ENCODE assay signal across 19 mouse cellular contexts in the genomic region with DNA sequence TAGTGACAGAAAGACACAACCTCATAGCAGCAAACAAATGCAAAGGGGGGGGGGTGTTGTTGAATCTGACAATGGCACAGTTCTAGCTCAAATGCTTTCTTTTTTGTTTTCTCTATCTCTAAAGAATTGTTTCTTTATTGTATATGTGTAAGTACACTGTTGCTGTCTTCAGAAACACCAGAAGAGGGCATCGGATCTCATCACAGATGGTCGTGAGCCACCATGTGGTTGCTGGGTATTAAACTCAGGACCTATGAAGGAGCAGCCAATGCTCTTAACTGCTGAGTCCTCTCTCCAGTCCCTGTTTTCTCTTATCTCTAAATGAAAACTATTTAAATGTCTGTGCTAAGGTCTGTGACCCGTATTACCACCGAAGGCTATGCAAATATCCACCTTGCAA.
DNase-seq lines count a peak whose midpoint lies in the region; ATAC-seq and TF ChIP-seq lines count a peak whose summit lies in the region.
"Had no signal": no experiment of that assay in that cellular context is flagged by ENCODE, and none has a peak within 500 bp of the region (broad histone marks: within the 10 kb centered on the region; RNA-seq: fewer than 3 reads in every experiment).

No protein-coding gene starts in this region.

- CTCF ChIA-PET in Patski (lab: Charles Lee), result no interaction called here

- peak; percentile 26; the same call in 1 of the 2 replicates for TF ChIP-seq CTCF in heart, adult 2 months (IDR thresholded peaks at IDR 0.05)
- TF ChIP-seq CTCF in liver, postnatal 0 days (IDR thresholded peaks at IDR 0.05; ENCODE audit: low read depth), result peak; percentile 27; the same call in 1 of the 2 replicates
- TF ChIP-seq CTCF in Patski (IDR thresholded peaks at IDR 0.05), result peak; percentile 45

- H3K4me2 ChIP-seq in liver, postnatal 0 days (ENCODE audit: low read depth, low read length), result no peak overlapping the region
- no peak overlapping the region for H3K4me2 ChIP-seq in liver, embryonic 11.5 days
- H3K4me2 ChIP-seq: embryonic facial prominence, embryonic 13.5 days; heart, embryonic 11.5 days; limb, embryonic 13.5 days; liver, embryonic 15.5 days; midbrain, embryonic 11.5 days; neural tube, embryonic 15.5 days had no signal

- POLR2A ChIA-PET in Patski (lab: Charles Lee), result no interaction called here

- no peak for TF ChIP-seq POLR2A in heart, adult 2 months (IDR thresholded peaks at IDR 0.05; ENCODE audit: insufficient read depth, low read depth, low read length)

- no peak overlapping the region for H3K27ac ChIP-seq in heart, adult 2 months
- no peak overlapping the region for H3K27ac ChIP-seq in liver, postnatal 0 days (ENCODE audit: low read depth)
- no peak overlapping the region for H3K27ac ChIP-seq in liver, embryonic 11.5 days (ENCODE audit: low read depth, low read length)
- H3K27ac ChIP-seq: embryonic facial prominence, embryonic 13.5 days; limb, embryonic 13.5 days; liver, embryonic 15.5 days; neural tube, embryonic 15.5 days had no signal

- peaks cover 1% of the 10 kb centered on the region; the same call in 1 of the 2 replicates for H3K27me3 ChIP-seq in heart, adult 2 months (ENCODE audit: control insufficient read depth, insufficient read depth, low read length)
- H3K27me3 ChIP-seq in liver, postnatal 0 days (ENCODE audit: insufficient read depth, low read length), result no peaks in the 10 kb centered on the region
- no peaks in the 10 kb centered on the region for H3K27me3 ChIP-seq in liver, embryonic 11.5 days (replicated peaks; ENCODE audit: control insufficient read depth, insufficient read depth, low read length)
- H3K27me3 ChIP-seq in Patski, result no peaks in the 10 kb centered on the region
- H3K27me3 ChIP-seq: embryonic facial prominence, embryonic 13.5 days; limb, embryonic 13.5 days; liver, embryonic 15.5 days; neural tube, embryonic 15.5 days had no signal

- no peaks in the 10 kb centered on the region for H3K4me1 ChIP-seq in heart, adult 2 months (ENCODE audit: control insufficient read depth, insufficient read depth, low read length)
- H3K4me1 ChIP-seq in liver, postnatal 0 days (ENCODE audit: insufficient read depth), result no peaks in the 10 kb centered on the region
- no peaks in the 10 kb centered on the region for H3K4me1 ChIP-seq in liver, embryonic 11.5 days (replicated peaks; ENCODE audit: control insufficient read depth, insufficient read depth, low read length)
- H3K4me1 ChIP-seq: neural tube, embryonic 15.5 days had no signal

- H3K4me3 ChIP-seq in heart, adult 2 months, result no peak overlapping the region
- no peak overlapping the region for H3K4me3 ChIP-seq in liver, postnatal 0 days (ENCODE audit: low read depth, low read length)
- H3K4me3 ChIP-seq in liver, embryonic 11.5 days (ENCODE audit: low read depth, low read length), result no peak overlapping the region
- H3K4me3 ChIP-seq: embryonic facial prominence, embryonic 13.5 days; limb, embryonic 13.5 days; liver, embryonic 15.5 days; neural tube, embryonic 15.5 days had no signal

- no peak overlapping the region for H3K9ac ChIP-seq in heart, adult 2 months (ENCODE audit: low read depth, low read length)
- H3K9ac ChIP-seq in liver, postnatal 0 days (replicated peaks), result no peak overlapping the region
- no peak overlapping the region for H3K9ac ChIP-seq in liver, embryonic 11.5 days (ENCODE audit: low read depth, low read length)
- H3K9ac ChIP-seq: embryonic facial prominence, embryonic 13.5 days; limb, embryonic 13.5 days; liver, embryonic 15.5 days; neural tube, embryonic 15.5 days had no signal

- no peaks in the 10 kb centered on the region for H3K9me3 ChIP-seq in liver, postnatal 0 days (ENCODE audit: low read length)
- H3K9me3 ChIP-seq in liver, embryonic 11.5 days (ENCODE audit: control insufficient read depth, low read length), result no peaks in the 10 kb centered on the region
- H3K9me3 ChIP-seq: embryonic facial prominence, embryonic 13.5 days; limb, embryonic 13.5 days; liver, embryonic 15.5 days; neural tube, embryonic 15.5 days had no signal

- 81% methylated on average over 4 of the region's 4 CpGs for WGBS in heart, adult 2 months
- WGBS in liver, postnatal 0 days (ENCODE audit: insufficient replicate concordance), result 63% methylated on average over 4 of the region's 4 CpGs
- 73% methylated on average over 4 of the region's 4 CpGs for WGBS in liver, embryonic 11.5 days

- no peak for ATAC-seq in liver, postnatal 0 days
- no peak for ATAC-seq in liver, embryonic 11.5 days (replicated peaks; ENCODE audit: low FRiP score)
- no peak for ATAC-seq in Patski

- TF ChIP-seq EP300 in heart, adult 2 months (IDR thresholded peaks at IDR 0.05; ENCODE audit: insufficient read depth, low read depth, low read length), result no peak
- TF ChIP-seq EP300 in liver, postnatal 0 days (IDR thresholded peaks at IDR 0.05; ENCODE audit: low read depth), result no peak

- no peak for DNase-seq in heart, adult 2 months
- no peak for DNase-seq in heart, adult 9 months (ENCODE audit: low spot score in 2 of 2)
- DNase-seq in liver, postnatal 0 days, result no peak
- DNase-seq in liver, embryonic 11.5 days (ENCODE audit: low spot score), result no peak
- peak; percentile 15 for DNase-seq in A20 (ENCODE audit: low read depth, low spot score)
- DNase-seq in Patski (ENCODE audit: low read depth, low spot score), result no peak
- DNase-seq in layer of hippocampus, postnatal 25 days (ENCODE audit: extremely low spot score in 1 of 2, low spot score in 1 of 2), result no peak
- DNase-seq in c-Kit-positive CD71-positive TER-119-positive erythroid progenitor cells, embryonic 14.5 days (ENCODE audit: low spot score), result no peak
- DNase-seq: gastrocnemius, postnatal 25 days; heart, postnatal 36 days; kidney, adult 9 months; lung, postnatal 4 days; thymus, postnatal 36 days had no signal

- H3K36me3 ChIP-seq in heart, adult 2 months (ENCODE audit: control insufficient read depth, insufficient read depth, low read length), result no peaks in the 10 kb centered on the region
- H3K36me3 ChIP-seq in liver, postnatal 0 days (replicated peaks; ENCODE audit: insufficient read depth, low read length), result no peaks in the 10 kb centered on the region
- H3K36me3 ChIP-seq in liver, embryonic 11.5 days (ENCODE audit: control insufficient read depth, insufficient read depth, low read length), result no peaks in the 10 kb centered on the region
- H3K36me3 ChIP-seq: embryonic facial prominence, embryonic 13.5 days; limb, embryonic 13.5 days; liver, embryonic 15.5 days; neural tube, embryonic 15.5 days had no signal

- intact Hi-C loops in heart, adult 2 months (cut with DNase I), result no loop called here

- in situ Hi-C loops in Patski (cut with MboI; ENCODE audit: low pct_unique_long_range_greater_than_20kb), result loop anchor here (25.0 kb wide), 1 partner anchor 785 kb away; no protein-coding TSS in a partner anchor

- H3K79me2 ChIP-seq in heart, adult 2 months (replicated peaks; ENCODE audit: control insufficient read depth, insufficient read depth, low read length), result no peaks in the 10 kb centered on the region
